ENCODE assay signal across 29 mouse cellular contexts in genomic region chr3:79501166-79501728, GRCm38 (mm10).
DNase-seq lines count a peak whose midpoint lies in the region; ATAC-seq and TF ChIP-seq lines count a peak whose summit lies in the region.
"Had no signal": no experiment of that assay in that cellular context is flagged by ENCODE, and none has a peak within 500 bp of the region (broad histone marks: within the 10 kb centered on the region; RNA-seq: fewer than 3 reads in every experiment).

No protein-coding gene starts in this region.

- H3K4me3 ChIP-seq in forebrain, postnatal 0 days (ENCODE audit: low read depth, low read length): no peak overlapping the region
- no peak overlapping the region for H3K4me3 ChIP-seq in forebrain, embryonic 15.5 days
- no peak overlapping the region for H3K4me3 ChIP-seq in left cerebral cortex, adult 2 months
- H3K4me3 ChIP-seq in liver, postnatal 0 days (ENCODE audit: low read depth, low read length): no peak overlapping the region
- H3K4me3 ChIP-seq: embryonic facial prominence, embryonic 15.5 days; hindbrain, embryonic 15.5 days; intestine, embryonic 15.5 days; kidney, embryonic 15.5 days; limb, embryonic 10.5 days; liver, embryonic 15.5 days; megakaryocyte, embryonic 14.5 days; myocyte; neural tube, embryonic 13.5 days had no signal

- H3K4me2 ChIP-seq in forebrain, postnatal 0 days (ENCODE audit: low read depth): no peak overlapping the region
- no peak overlapping the region for H3K4me2 ChIP-seq in forebrain, embryonic 15.5 days (replicated peaks)
- no peak overlapping the region for H3K4me2 ChIP-seq in liver, postnatal 0 days (ENCODE audit: low read depth, low read length)
- H3K4me2 ChIP-seq: embryonic facial prominence, embryonic 15.5 days; heart, embryonic 11.5 days; hindbrain, embryonic 15.5 days; intestine, embryonic 15.5 days; kidney, embryonic 15.5 days; liver, embryonic 15.5 days; neural tube, embryonic 13.5 days had no signal

- no peak for DNase-seq in forebrain, postnatal 0 days
- DNase-seq in left cerebral cortex, adult 2 months (ENCODE audit: extremely low spot score in 1 of 2, low spot score in 2 of 2): no peak
- no peak for DNase-seq in left cerebral cortex, adult 8-10 months (ENCODE audit: low spot score in 2 of 2)
- DNase-seq in Muller cell, postnatal 12 days (ENCODE audit: inconsistent ontology term): peak; percentile 25
- DNase-seq in liver, postnatal 0 days: no peak
- DNase-seq in thymus, postnatal 36 days: no peak
- DNase-seq: adrenal gland, postnatal 25 days; cerebellum, adult 8-10 months; gastrocnemius, postnatal 36 days; kidney, postnatal 4 days; liver; lung, postnatal 14 days; midbrain, embryonic 14.5 days; right cerebral cortex, adult 18-20 months; thymus, adult 2 months had no signal

- TF ChIP-seq EP300 in liver, postnatal 0 days (IDR thresholded peaks at IDR 0.05; ENCODE audit: low read depth): no peak

- H3K27me3 ChIP-seq in forebrain, postnatal 0 days (ENCODE audit: insufficient read depth, low read length): no peaks in the 10 kb centered on the region
- H3K27me3 ChIP-seq in forebrain, embryonic 15.5 days: no peaks in the 10 kb centered on the region
- no peaks in the 10 kb centered on the region for H3K27me3 ChIP-seq in liver, postnatal 0 days (ENCODE audit: insufficient read depth, low read length)
- H3K27me3 ChIP-seq: CH12.LX; embryonic facial prominence, embryonic 15.5 days; hindbrain, embryonic 15.5 days; intestine, embryonic 15.5 days; kidney, embryonic 15.5 days; liver, embryonic 15.5 days; megakaryocyte, embryonic 14.5 days; neural tube, embryonic 13.5 days had no signal

- intact Hi-C loops in left cerebral cortex, adult 2 months (cut with DNase I): loop anchor here (5.0 kb wide), 1 partner anchor 86 kb away; no protein-coding TSS in a partner anchor

- H3K36me3 ChIP-seq in forebrain, postnatal 0 days (ENCODE audit: insufficient read depth): peaks cover 16% of the 10 kb centered on the region; the same call in 1 of the 2 replicates
- peaks cover 6% of the 10 kb centered on the region; the same call in 1 of the 2 replicates for H3K36me3 ChIP-seq in forebrain, embryonic 15.5 days
- H3K36me3 ChIP-seq in liver, postnatal 0 days (replicated peaks; ENCODE audit: insufficient read depth, low read length): peaks cover 46% of the 10 kb centered on the region
- H3K36me3 ChIP-seq: intestine, embryonic 15.5 days had no signal

- H3K9me3 ChIP-seq in forebrain, postnatal 0 days (ENCODE audit: low read length): no peaks in the 10 kb centered on the region
- H3K9me3 ChIP-seq in forebrain, embryonic 15.5 days: no peaks in the 10 kb centered on the region
- H3K9me3 ChIP-seq in liver, postnatal 0 days (ENCODE audit: low read length): no peaks in the 10 kb centered on the region
- H3K9me3 ChIP-seq: embryonic facial prominence, embryonic 15.5 days; G1E; hindbrain, embryonic 15.5 days; intestine, embryonic 15.5 days; kidney, embryonic 15.5 days; limb, embryonic 10.5 days; liver, embryonic 15.5 days; megakaryocyte, embryonic 14.5 days; neural tube, embryonic 13.5 days had no signal

- WGBS in forebrain, postnatal 0 days: 76% methylated on average over 2 of the region's 2 CpGs
- WGBS in forebrain, embryonic 15.5 days: 65% methylated on average over 2 of the region's 2 CpGs
- 80% methylated on average over 2 of the region's 2 CpGs for WGBS in liver, postnatal 0 days (ENCODE audit: insufficient replicate concordance)

- H3K9ac ChIP-seq in forebrain, postnatal 0 days: no peak overlapping the region
- H3K9ac ChIP-seq in forebrain, embryonic 15.5 days (replicated peaks): no peak overlapping the region
- no peak overlapping the region for H3K9ac ChIP-seq in liver, postnatal 0 days (replicated peaks)
- H3K9ac ChIP-seq: embryonic facial prominence, embryonic 15.5 days; hindbrain, embryonic 15.5 days; intestine, embryonic 15.5 days; kidney, embryonic 15.5 days; liver, embryonic 15.5 days; neural tube, embryonic 13.5 days had no signal

- no peak for ATAC-seq in forebrain, postnatal 0 days
- ATAC-seq in forebrain, embryonic 15.5 days (replicated peaks): no peak
- ATAC-seq in megakaryocyte progenitor cell, adult 5-6 weeks (replicated peaks; ENCODE audit: poor library complexity): 0 out of 2 replicates have a peak, but pooled peaks have one; percentile 26
- ATAC-seq in liver, postnatal 0 days: no peak
- ATAC-seq: intestine, embryonic 15.5 days had no signal

- TF ChIP-seq CTCF in forebrain, postnatal 0 days (IDR thresholded peaks at IDR 0.05; ENCODE audit: low read depth): 0 out of 2 replicates have a peak, but pooled peaks have one; percentile 14
- TF ChIP-seq CTCF in left cerebral cortex, adult 2 months (IDR thresholded peaks at IDR 0.05): peak; percentile 27
- no peak for TF ChIP-seq CTCF in liver, postnatal 0 days (IDR thresholded peaks at IDR 0.05; ENCODE audit: low read depth)

- H3K27ac ChIP-seq in forebrain, postnatal 0 days (ENCODE audit: low read depth, low read length): no peak overlapping the region
- no peak overlapping the region for H3K27ac ChIP-seq in forebrain, embryonic 15.5 days (replicated peaks)
- no peak overlapping the region for H3K27ac ChIP-seq in left cerebral cortex, adult 2 months
- H3K27ac ChIP-seq in liver, postnatal 0 days (ENCODE audit: low read depth): no peak overlapping the region
- H3K27ac ChIP-seq: embryonic facial prominence, embryonic 15.5 days; hindbrain, embryonic 15.5 days; intestine, embryonic 15.5 days; kidney, embryonic 15.5 days; limb, embryonic 10.5 days; liver, embryonic 15.5 days; neural tube, embryonic 13.5 days had no signal

- H3K4me1 ChIP-seq in forebrain, postnatal 0 days (ENCODE audit: insufficient read depth): no peaks in the 10 kb centered on the region
- H3K4me1 ChIP-seq in forebrain, embryonic 15.5 days: 0 out of 2 replicates have a peak, but pooled peaks cover 2% of the 10 kb centered on the region
- no peaks in the 10 kb centered on the region for H3K4me1 ChIP-seq in liver, postnatal 0 days (ENCODE audit: insufficient read depth)
- H3K4me1 ChIP-seq: embryonic facial prominence, embryonic 15.5 days; hindbrain, embryonic 15.5 days; intestine, embryonic 15.5 days; kidney, embryonic 15.5 days; liver, embryonic 15.5 days; neural tube, embryonic 13.5 days had no signal
